ENCODE assay signal across 16 mouse cellular contexts in the genomic region with DNA sequence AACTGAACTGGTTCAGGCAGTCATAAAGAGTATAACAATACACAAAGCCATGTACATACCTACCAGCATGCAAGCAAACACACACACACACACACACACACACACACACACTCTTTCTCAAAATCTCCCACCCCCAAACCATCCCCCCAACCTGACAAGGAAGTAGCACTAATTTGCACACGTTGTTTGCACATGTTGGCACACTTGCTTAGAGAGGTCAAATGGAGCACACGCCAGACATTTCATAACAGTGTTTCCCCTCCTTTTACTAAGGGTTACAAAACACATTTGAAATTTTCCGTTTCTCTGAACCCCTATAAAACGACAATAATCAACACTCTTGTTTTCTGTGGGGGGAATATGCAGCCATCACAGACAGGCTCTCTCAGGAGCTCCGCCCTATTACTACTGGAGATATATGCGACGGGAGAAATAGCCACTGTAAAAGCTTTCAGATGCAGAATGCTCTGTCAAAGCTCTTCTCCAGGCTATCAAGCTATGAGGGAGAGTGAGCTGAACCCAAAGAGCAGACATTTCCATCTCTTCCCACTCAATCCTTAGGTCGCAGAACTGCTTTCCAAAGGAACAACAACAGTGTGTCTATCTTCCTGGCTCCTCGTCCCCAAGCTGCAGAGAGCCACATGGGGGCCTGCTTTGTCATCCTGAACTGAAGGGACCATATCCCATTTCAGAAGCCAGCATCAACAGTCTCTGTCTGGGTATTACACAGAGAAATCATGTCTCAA. TPM values are rescaled to one million over a fixed set of nuclear protein-coding genes. Genes with fewer than 3 reads are reported as not detected.
DNase-seq lines count a peak whose midpoint lies in the region; ATAC-seq lines count a peak whose summit lies in the region.
"Had no signal": no experiment of that assay in that cellular context is flagged by ENCODE, and none has a peak within 500 bp of the region (broad histone marks: within the 10 kb centered on the region; RNA-seq: fewer than 3 reads in every experiment).

No protein-coding gene starts in this region.

- H3K36me3 ChIP-seq in kidney, embryonic 15.5 days = no peaks in the 10 kb centered on the region
- no peaks in the 10 kb centered on the region for H3K36me3 ChIP-seq in midbrain, embryonic 16.5 days (ENCODE audit: control insufficient read depth, insufficient read depth, low read length)
- no peaks in the 10 kb centered on the region for H3K36me3 ChIP-seq in midbrain, embryonic 10.5 days
- no peaks in the 10 kb centered on the region for H3K36me3 ChIP-seq in limb, embryonic 12.5 days
- H3K36me3 ChIP-seq in stomach, embryonic 16.5 days (ENCODE audit: control insufficient read depth, insufficient read depth, low read length) = no peaks in the 10 kb centered on the region
- H3K36me3 ChIP-seq: hindbrain, embryonic 10.5 days; intestine, embryonic 15.5 days had no signal

- no peaks in the 10 kb centered on the region for H3K27me3 ChIP-seq in kidney, embryonic 15.5 days
- no peaks in the 10 kb centered on the region for H3K27me3 ChIP-seq in midbrain, embryonic 16.5 days (ENCODE audit: control insufficient read depth, insufficient read depth, low read depth, low read length)
- no peaks in the 10 kb centered on the region for H3K27me3 ChIP-seq in midbrain, embryonic 10.5 days (ENCODE audit: low read depth, poor library complexity, severe bottlenecking)
- H3K27me3 ChIP-seq in limb, embryonic 12.5 days = no peaks in the 10 kb centered on the region
- H3K27me3 ChIP-seq in stomach, embryonic 16.5 days (ENCODE audit: control insufficient read depth, insufficient read depth, low read length) = no peaks in the 10 kb centered on the region
- H3K27me3 ChIP-seq: CH12.LX; intestine, embryonic 15.5 days had no signal

- H3K9ac ChIP-seq in kidney, embryonic 15.5 days = no peak overlapping the region
- H3K9ac ChIP-seq in midbrain, embryonic 16.5 days (ENCODE audit: low read depth, low read length) = no peak overlapping the region
- H3K9ac ChIP-seq in limb, embryonic 12.5 days (replicated peaks) = no peak overlapping the region
- H3K9ac ChIP-seq in stomach, embryonic 16.5 days (ENCODE audit: low read length) = no peak overlapping the region
- H3K9ac ChIP-seq: intestine, embryonic 15.5 days had no signal

- H3K4me1 ChIP-seq in kidney, embryonic 15.5 days = peaks cover 38% of the 10 kb centered on the region
- peaks cover 25% of the 10 kb centered on the region for H3K4me1 ChIP-seq in midbrain, embryonic 16.5 days (ENCODE audit: control insufficient read depth, insufficient read depth, low read length)
- H3K4me1 ChIP-seq in midbrain, embryonic 10.5 days = peaks cover 32% of the 10 kb centered on the region
- peaks cover 34% of the 10 kb centered on the region for H3K4me1 ChIP-seq in limb, embryonic 12.5 days (replicated peaks)
- peaks cover 20% of the 10 kb centered on the region for H3K4me1 ChIP-seq in stomach, embryonic 16.5 days (ENCODE audit: control insufficient read depth, insufficient read depth, low read length)

- DNase-seq in kidney, adult 9 months = peak; percentile 27
- DNase-seq in midbrain, embryonic 10.5 days (ENCODE audit: low spot score) = no peak
- no peak for DNase-seq in adrenal gland, postnatal 10 days
- DNase-seq in layer of hippocampus, adult 9-10 months (ENCODE audit: low spot score) = no peak
- DNase-seq: thymus, adult 18-20 months had no signal

- H3K4me3 ChIP-seq in kidney, embryonic 15.5 days (replicated peaks) = no peak overlapping the region
- no peak overlapping the region for H3K4me3 ChIP-seq in midbrain, embryonic 16.5 days (ENCODE audit: low read depth, low read length)
- H3K4me3 ChIP-seq in midbrain, embryonic 10.5 days = no peak overlapping the region
- H3K4me3 ChIP-seq in limb, embryonic 12.5 days (replicated peaks) = no peak overlapping the region
- no peak overlapping the region for H3K4me3 ChIP-seq in stomach, embryonic 16.5 days (replicated peaks; ENCODE audit: low read length)
- H3K4me3 ChIP-seq: hindbrain, embryonic 10.5 days; intestine, embryonic 15.5 days had no signal

- ATAC-seq in kidney, embryonic 15.5 days (replicated peaks; ENCODE audit: low FRiP score) = no peak
- ATAC-seq in midbrain, embryonic 16.5 days = no peak
- no peak for ATAC-seq in limb, embryonic 12.5 days (ENCODE audit: insufficient number of reproducible peaks, insufficient read depth, low FRiP score, low TSS enrichment, low read depth)
- ATAC-seq in stomach, embryonic 16.5 days (ENCODE audit: insufficient read depth, low FRiP score) = no peak
- ATAC-seq: intestine, embryonic 15.5 days had no signal

- WGBS in kidney, embryonic 15.5 days = 57% methylated on average over 9 of the region's 9 CpGs
- WGBS in midbrain, embryonic 16.5 days = 71% methylated on average over 9 of the region's 9 CpGs
- 79% methylated on average over 9 of the region's 9 CpGs for WGBS in midbrain, embryonic 10.5 days
- 58% methylated on average over 9 of the region's 9 CpGs for WGBS in limb, embryonic 12.5 days
- WGBS in stomach, embryonic 16.5 days = 55% methylated on average over 9 of the region's 9 CpGs

- H3K27ac ChIP-seq in kidney, embryonic 15.5 days = no peak overlapping the region
- H3K27ac ChIP-seq in midbrain, embryonic 16.5 days (ENCODE audit: low read length) = 0 out of 2 replicates have a peak overlapping the region, but pooled peaks have one; percentile 24
- H3K27ac ChIP-seq in midbrain, embryonic 10.5 days (replicated peaks) = no peak overlapping the region
- 0 out of 2 replicates have a peak overlapping the region, but pooled peaks have one; percentile 84 for H3K27ac ChIP-seq in limb, embryonic 12.5 days
- peak overlapping the region; percentile 53 for H3K27ac ChIP-seq in stomach, embryonic 16.5 days (ENCODE audit: low read length)
- H3K27ac ChIP-seq: hindbrain, embryonic 10.5 days; intestine, embryonic 15.5 days had no signal

- no peaks in the 10 kb centered on the region for H3K9me3 ChIP-seq in kidney, embryonic 15.5 days (replicated peaks)
- no peaks in the 10 kb centered on the region for H3K9me3 ChIP-seq in midbrain, embryonic 16.5 days (replicated peaks; ENCODE audit: control insufficient read depth, low read length, poor library complexity, severe bottlenecking)
- no peaks in the 10 kb centered on the region for H3K9me3 ChIP-seq in midbrain, embryonic 10.5 days (replicated peaks)
- no peaks in the 10 kb centered on the region for H3K9me3 ChIP-seq in limb, embryonic 12.5 days
- H3K9me3 ChIP-seq in stomach, embryonic 16.5 days (replicated peaks; ENCODE audit: control insufficient read depth, low read length) = no peaks in the 10 kb centered on the region
- H3K9me3 ChIP-seq: hindbrain, embryonic 10.5 days; intestine, embryonic 15.5 days had no signal

- no peak overlapping the region for H3K4me2 ChIP-seq in kidney, embryonic 15.5 days
- no peak overlapping the region for H3K4me2 ChIP-seq in midbrain, embryonic 16.5 days (ENCODE audit: low read length)
- no peak overlapping the region for H3K4me2 ChIP-seq in limb, embryonic 12.5 days
- H3K4me2 ChIP-seq in stomach, embryonic 16.5 days (ENCODE audit: low read depth, low read length) = no peak overlapping the region
- H3K4me2 ChIP-seq: intestine, embryonic 15.5 days had no signal

RNA-seq across cellular contexts. Expression of gene E030018B13Rik, which starts 12.8 kb away (rescaled TPM):
- polyA plus RNA-seq in kidney, embryonic 15.5 days (2015; fragmentation: Nextera tagmentation; extraction: Ambion mirVana) = 0.22 TPM in 1 of 2 replicates, not detected in the other
- polyA plus RNA-seq in midbrain, embryonic 16.5 days (2015; fragmentation: Nextera tagmentation; extraction: Ambion mirVana) = 0.21 TPM in 1 of 2 replicates, not detected in the other
- polyA plus RNA-seq in midbrain, embryonic 10.5 days (2016; fragmentation: Nextera tagmentation; extraction: Ambion mirVana) = not detected in 2 replicates
- not detected in 2 replicates for polyA plus RNA-seq in limb, embryonic 12.5 days (2016; fragmentation: Nextera tagmentation; extraction: Ambion mirVana)
- polyA plus RNA-seq in stomach, embryonic 16.5 days (2015; fragmentation: Nextera tagmentation; extraction: Ambion mirVana) = not detected in 2 replicates
- not detected for total RNA-seq in adrenal gland, postnatal 10 days (2021)
- total RNA-seq: CH12.LX; heart, adult 18-20 months; left cerebral cortex, postnatal 14 days; megakaryocyte-erythroid progenitor cell, adult 5-6 weeks had no signal
- polyA plus RNA-seq: frontal cortex, adult 2 months; hindbrain, embryonic 10.5 days; intestine, embryonic 15.5 days had no signal

RNA-seq across cellular contexts. Expression of gene Klf13, which starts 34.9 kb away (rescaled TPM):
- polyA plus RNA-seq in kidney, embryonic 15.5 days (2015; fragmentation: Nextera tagmentation; extraction: Ambion mirVana) = 21.8 and 23.3 TPM in 2 replicates
- 19.9 and 21.6 TPM in 2 replicates for polyA plus RNA-seq in midbrain, embryonic 16.5 days (2015; fragmentation: Nextera tagmentation; extraction: Ambion mirVana)
- polyA plus RNA-seq in midbrain, embryonic 10.5 days (2016; fragmentation: Nextera tagmentation; extraction: Ambion mirVana) = 29.6 and 34.1 TPM in 2 replicates
- 16.9 and 17.0 TPM in 2 replicates for polyA plus RNA-seq in limb, embryonic 12.5 days (2016; fragmentation: Nextera tagmentation; extraction: Ambion mirVana)
- 29.1 and 30.8 TPM in 2 replicates for polyA plus RNA-seq in stomach, embryonic 16.5 days (2015; fragmentation: Nextera tagmentation; extraction: Ambion mirVana)
- total RNA-seq in adrenal gland, postnatal 10 days (2021) = 10 to 100 TPM; 65.9 to 80.6 TPM

Comparison
In these comparisons a context has a peak if more than half of its experiments do, and no peak if none do; other contexts are left out.
1. H3K27ac ChIP-seq: peak in midbrain, embryonic 16.5 days (single experiment), limb, embryonic 12.5 days (single experiment) and stomach, embryonic 16.5 days (single experiment); none in kidney, embryonic 15.5 days (single experiment) and midbrain, embryonic 10.5 days (single experiment).